Mouse (Mus musculus) embryo, embryonic 10.5 days (tissue): ENCODE measurements at regions not wholly inside any gene's neighbourhood (a gene's known extent, or its start where the extent isn't known, plus 50 kb on each side); places are given as distances from the start of the nearest gene placed in this dataset.
A peak's percentile ranks its signal among the peaks of the same experiment; 100 is the strongest.

ENCODE experiments used
- DNase-seq: peaks from one replicate; pipeline ENCODE4 v3.0.0-alpha.2; 2015; ENCODE audit warnings: low spot score

DNA sequence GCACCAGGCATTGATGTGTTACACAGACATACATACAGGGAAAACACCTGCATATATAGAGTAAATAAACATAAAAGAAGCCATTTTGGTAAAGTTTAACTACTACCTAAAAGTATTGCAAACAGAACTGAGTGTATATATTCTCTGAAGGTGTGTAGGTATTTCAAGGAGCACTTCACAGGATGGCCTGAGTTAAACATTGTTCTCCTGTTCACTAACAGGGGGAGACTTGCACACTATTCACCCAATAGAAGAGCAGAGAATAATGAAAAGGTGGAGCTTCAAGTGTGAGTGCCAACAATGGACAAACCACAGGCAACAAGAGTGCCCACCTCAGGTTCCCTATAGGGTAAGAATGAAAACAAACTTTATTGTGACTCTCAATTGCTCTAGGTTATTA, 347.7 kb downstream of the Oca2 start:
- no peak for DNase-seq

DNA sequence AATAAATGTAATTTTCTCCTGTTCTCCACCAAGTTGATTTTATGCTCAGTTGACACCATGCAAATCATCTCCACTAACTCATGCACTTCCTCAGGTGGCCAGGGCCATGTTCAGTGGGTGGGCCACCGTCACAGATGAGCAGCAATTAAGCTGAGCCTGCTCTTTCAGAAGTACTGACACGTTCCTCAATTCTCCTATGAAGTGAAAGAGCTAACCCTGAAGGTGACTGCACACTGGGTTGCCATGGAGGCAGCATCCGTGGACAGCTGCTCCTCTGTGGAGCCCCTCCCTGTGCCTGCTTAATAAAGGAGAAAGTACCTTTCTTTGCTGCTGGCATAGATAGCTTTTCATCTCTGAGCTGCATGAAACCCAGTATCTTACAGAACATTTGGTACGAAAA, 351.3 kb downstream of the Oca2 start:
- peak; percentile 3 for DNase-seq

DNA sequence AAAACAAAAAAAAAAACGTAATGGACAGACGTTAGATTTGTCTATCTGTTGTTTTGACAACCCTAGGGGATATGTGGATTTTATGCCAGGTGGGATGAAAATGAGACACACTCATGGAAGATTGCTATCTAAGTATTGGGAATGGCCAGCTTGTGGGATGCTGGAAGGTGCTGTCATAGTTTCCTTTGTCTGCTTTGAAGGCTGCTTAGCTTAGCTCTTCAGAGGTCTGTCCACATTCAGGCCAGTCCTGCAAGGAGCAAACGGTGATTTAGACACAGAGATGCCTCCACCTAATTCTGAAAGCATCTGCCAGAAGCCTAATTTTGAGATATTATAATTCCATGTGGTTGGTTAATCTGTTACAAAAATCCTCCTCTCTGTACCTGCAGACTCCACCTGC, 351.8 kb downstream of the Oca2 start:
- no peak for DNase-seq

DNA sequence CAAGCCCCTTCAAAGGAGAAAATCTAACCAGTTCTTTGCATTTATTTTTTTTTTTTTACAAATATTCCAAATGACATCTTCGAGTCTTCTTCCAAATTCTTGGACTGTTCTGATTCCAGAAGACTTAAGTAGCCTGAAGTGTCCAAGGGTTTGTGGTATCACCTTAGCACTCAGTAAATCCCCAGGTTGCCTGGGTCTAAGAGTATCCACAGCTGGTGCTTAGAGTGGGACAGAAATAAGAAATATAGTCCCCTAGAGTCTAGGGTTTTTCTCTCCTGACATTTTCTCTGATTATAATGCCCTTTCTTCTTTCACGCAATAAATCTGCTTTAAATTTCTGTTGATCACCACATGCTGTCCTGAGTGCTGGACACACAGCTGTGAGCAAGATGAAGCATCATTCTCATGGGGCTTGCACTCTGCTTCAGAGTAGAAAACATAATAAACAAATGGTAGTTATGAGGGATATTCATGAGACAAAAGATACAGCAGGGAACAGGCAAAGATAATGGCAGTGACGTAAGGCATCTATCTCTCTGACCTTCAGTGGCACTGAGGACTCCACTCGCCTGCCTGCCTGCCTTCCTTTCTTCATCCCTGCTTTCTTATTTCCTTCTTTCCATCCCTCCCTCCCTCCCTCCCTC, 358.5 kb downstream of the Oca2 start:
- DNase-seq: peak; percentile 30
